Mouse (Mus musculus) MEL (cell line): ENCODE data around the gene Twnk.

ENCODE experiments used
- CTCF ChIP-seq, 3 experiments: IDR thresholded peaks in 2 of 3; conservative IDR thresholded peaks in 1 of 3; 2 replicates each; pipeline ENCODE4 v1.5.1; 2011 to 2012; ENCODE audit warnings: low read length in 3 of 3, low read depth in 2 of 3, mild to moderate bottlenecking in 2 of 3, improper control_type of control experiment in 1 of 3, inconsistent platforms in 1 of 3, mixed read lengths in 1 of 3, moderate library complexity in 1 of 3; ENCODE audit not compliant: control insufficient read depth in 1 of 3, insufficient read depth in 1 of 3, poor library complexity in 1 of 3, severe bottlenecking in 1 of 3
- ELF1 ChIP-seq: IDR thresholded peaks from 2 replicates; pipeline ENCODE4 v1.6.1; 2014; ENCODE audit warnings: low read depth, mild to moderate bottlenecking, inconsistent platforms, low read length, improper control_type of control experiment, moderate library complexity
- EP300 ChIP-seq, 2 experiments: IDR thresholded peaks; 2 replicates each; pipeline ENCODE4 v1.6.1; 2011; ENCODE audit warnings: improper control_type of control experiment in 2 of 2, low read length in 2 of 2, low read depth in 1 of 2, mild to moderate bottlenecking in 1 of 2
- ETS1 ChIP-seq: IDR thresholded peaks from 2 replicates; pipeline ENCODE4 v1.6.1; 2012; ENCODE audit warnings: low read depth, mild to moderate bottlenecking, inconsistent platforms, low read length, improper control_type of control experiment, moderate library complexity
- MAX ChIP-seq: IDR thresholded peaks from 2 replicates; pipeline ENCODE4 v1.6.1; 2011; ENCODE audit warnings: low read length, improper control_type of control experiment
- NELFE ChIP-seq: IDR thresholded peaks from 2 replicates; pipeline ENCODE4 v1.6.1; 2011; ENCODE audit warnings: low read depth, low read length, improper control_type of control experiment
- POLR2A ChIP-seq, 2 experiments: IDR thresholded peaks; 2 replicates each; pipeline ENCODE4 v1.6.1; 2011 to 2012; ENCODE audit warnings: low read length in 2 of 2, mild to moderate bottlenecking in 2 of 2, control low read depth in 1 of 2, improper control_type of control experiment in 1 of 2, low read depth in 1 of 2, moderate library complexity in 1 of 2; ENCODE audit not compliant: control insufficient read depth in 1 of 2, insufficient read depth in 1 of 2, poor library complexity in 1 of 2
- TCF12 ChIP-seq: IDR thresholded peaks from 2 replicates; pipeline ENCODE4 v1.6.1; 2014; ENCODE audit warnings: low read depth, mild to moderate bottlenecking, inconsistent platforms, low read length, improper control_type of control experiment, moderate library complexity
- UBTF ChIP-seq: IDR thresholded peaks from 2 replicates; pipeline ENCODE4 v1.6.1; 2012; ENCODE audit warnings: low read depth, mild to moderate bottlenecking, inconsistent platforms, low read length, improper control_type of control experiment, moderate library complexity, borderline replicate concordance; ENCODE audit not compliant: insufficient read depth
- USF1 ChIP-seq: IDR thresholded peaks from 2 replicates; pipeline ENCODE4 v1.6.1; 2014; ENCODE audit warnings: low read depth, mild to moderate bottlenecking, inconsistent platforms, low read length, improper control_type of control experiment, moderate library complexity
- ZMIZ1 ChIP-seq: IDR thresholded peaks from 2 replicates; pipeline ENCODE4 v1.6.1; 2012; ENCODE audit warnings: low read depth, mild to moderate bottlenecking, inconsistent platforms, low read length, improper control_type of control experiment, moderate library complexity

GRCm38 (mm10) chr19:45020348-45020747, 14.9 kb downstream of the Twnk start:
- TF ChIP-seq UBTF, result no peak
- no peak for TF ChIP-seq EP300 (IDR thresholded peaks at IDR 0.05; ENCODE audit: low read depth in 1 of 2, low read length in 2 of 2)
- TF ChIP-seq NELFE, result no peak
- no peak for TF ChIP-seq ELF1
- no peak for TF ChIP-seq TCF12
- TF ChIP-seq ZMIZ1, result no peak
- no peak for TF ChIP-seq MAX
- TF ChIP-seq CTCF (IDR thresholded peaks at IDR 0.05 in 2 of 3, conservative IDR thresholded peaks at IDR 0.05 in 1 of 3; ENCODE audit: control insufficient read depth in 1 of 3, insufficient read depth in 1 of 3, low read depth in 2 of 3, low read length in 3 of 3, poor library complexity in 1 of 3, severe bottlenecking in 1 of 3), result no peak
- TF ChIP-seq POLR2A (IDR thresholded peaks at IDR 0.05; ENCODE audit: control insufficient read depth in 1 of 2, insufficient read depth in 1 of 2, low read depth in 1 of 2, low read length in 2 of 2, poor library complexity in 1 of 2), result no peak
- no peak for TF ChIP-seq USF1
- no peak for TF ChIP-seq ETS1
